Mouse (Mus musculus): Measurements from ENCODE around the gene Pknox2.

Gene Pknox2

GRCm38 (mm10) chr9:37101059-37101940 is 45.9 kb downstream of the Pknox2 start:
- no peak for DNase-seq (ENCODE audit: low spot score in 2 of 2)

DNA sequence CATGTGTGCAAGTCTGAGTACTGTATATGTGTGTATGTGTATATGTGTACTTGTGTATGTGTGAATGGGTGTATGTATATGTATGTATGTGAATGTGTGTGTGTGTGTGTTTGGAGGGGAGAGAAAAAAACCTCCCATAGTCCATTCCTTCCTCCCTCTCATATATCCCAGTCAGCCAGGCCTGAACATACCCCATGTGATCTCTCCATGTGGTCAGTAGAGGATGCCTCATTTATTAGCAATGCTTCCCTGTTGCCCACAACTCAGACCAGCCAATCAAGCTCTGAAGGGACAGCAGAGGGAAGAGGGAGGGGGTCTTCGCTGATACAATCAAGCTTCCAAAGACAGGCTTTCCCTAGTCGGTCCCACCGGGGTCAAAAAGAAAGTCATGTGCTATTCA is 47.6 kb downstream of the Pknox2 start:
- DNase-seq (ENCODE audit: low spot score in 2 of 2), result no peak

- no peak for DNase-seq (ENCODE audit: low spot score in 2 of 2)
These were observed 48.6 kb downstream of the Pknox2 start for GRCm38 (mm10) chr9:37098600-37098999.

- DNase-seq (ENCODE audit: low spot score in 2 of 2), result no peak
These were observed 52.8 kb downstream of the Pknox2 start for GRCm38 (mm10) chr9:37094230-37094990.

GRCm38 (mm10) chr9:37093086-37093485 is 54.1 kb downstream of the Pknox2 start:
- no peak for DNase-seq (ENCODE audit: low spot score in 2 of 2)

DNA sequence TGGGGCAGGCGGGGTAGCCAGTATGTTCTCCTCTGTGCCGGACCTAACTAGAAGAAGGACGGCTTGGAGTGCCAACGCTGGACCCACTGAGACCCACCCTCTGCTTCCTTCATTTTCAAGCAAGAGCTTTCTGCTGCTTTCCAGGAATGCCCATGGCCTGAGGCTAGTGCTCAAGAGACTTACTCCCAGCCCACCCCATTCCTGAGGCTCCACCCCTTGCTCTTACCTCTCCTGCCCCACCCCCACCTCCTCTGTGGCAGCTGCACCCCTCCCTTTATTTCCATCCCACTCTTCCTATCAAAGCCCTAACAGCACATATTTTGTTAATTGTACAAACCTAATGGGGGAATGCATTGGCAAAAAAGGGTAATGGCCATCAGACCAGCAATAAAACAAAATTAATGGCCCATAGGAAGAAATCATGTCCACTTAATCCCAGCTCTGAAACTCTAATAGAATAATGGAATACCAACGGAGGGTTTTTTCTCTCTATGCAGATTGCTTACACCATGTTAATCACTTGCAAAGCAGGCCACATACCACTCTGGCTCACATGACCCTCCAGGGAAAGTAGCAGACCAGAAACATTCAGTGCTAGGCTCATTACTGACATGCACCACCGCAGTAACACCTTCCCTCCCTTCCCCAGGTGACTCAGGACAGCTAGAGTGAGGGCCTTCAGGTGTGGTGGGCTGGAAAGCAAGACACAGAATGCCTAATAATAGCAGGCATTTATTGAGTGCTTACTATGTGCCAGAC is 57.1 kb downstream of the Pknox2 start:
- no peak for DNase-seq (ENCODE audit: low spot score in 2 of 2)

DNA sequence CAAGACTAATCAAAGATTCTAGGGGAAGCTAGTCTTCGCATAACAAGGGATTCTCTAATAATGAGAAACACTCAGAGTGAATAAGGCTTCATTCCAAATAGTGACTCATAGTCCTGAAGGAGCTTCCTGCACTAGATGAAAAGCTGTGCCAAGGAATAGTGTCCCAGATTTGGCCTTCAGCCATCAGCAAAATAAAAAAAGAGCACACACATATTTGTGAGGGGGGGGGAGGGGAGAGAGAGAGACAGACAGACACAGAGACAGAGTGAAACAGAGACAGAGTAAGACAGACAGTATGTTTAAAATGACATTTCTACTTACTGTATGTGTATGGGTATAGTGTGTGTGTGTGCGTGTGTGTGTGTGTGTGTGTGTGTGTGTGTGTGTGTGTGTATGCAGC is 61.8 kb downstream of the Pknox2 start:
- DNase-seq (ENCODE audit: low spot score in 2 of 2), result no peak

DNA sequence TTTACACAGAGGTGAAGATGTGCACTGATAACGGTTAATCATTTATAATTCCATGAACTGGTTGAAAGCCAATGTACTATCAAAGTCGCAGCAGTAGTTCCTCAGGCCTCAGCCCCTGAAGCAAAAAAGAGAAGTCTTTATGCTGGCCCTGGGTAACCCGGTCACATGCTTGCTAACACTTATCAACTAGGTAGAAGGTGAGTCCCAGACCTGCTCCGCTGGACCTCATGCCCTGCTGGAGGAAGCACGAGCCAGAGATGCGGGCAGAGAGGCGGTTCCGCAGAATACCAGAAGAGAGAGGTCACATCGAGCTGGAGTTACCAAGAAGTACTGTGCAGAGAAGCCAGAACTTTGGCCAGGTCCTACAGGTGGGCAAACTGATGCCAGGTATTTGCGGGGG is 65.0 kb downstream of the Pknox2 start:
- DNase-seq (ENCODE audit: low spot score in 2 of 2), result no peak

- DNase-seq (ENCODE audit: low spot score in 2 of 2), result no peak
These were observed 66.9 kb downstream of the Pknox2 start for GRCm38 (mm10) chr9:37080309-37080708.

GRCm38 (mm10) chr9:37077063-37077418 is 70.2 kb downstream of the Pknox2 start:
- DNase-seq (ENCODE audit: low spot score in 2 of 2), result no peak

GRCm38 (mm10) chr9:37076386-37077062 is 70.7 kb downstream of the Pknox2 start:
- DNase-seq (ENCODE audit: low spot score in 2 of 2), result no peak

GRCm38 (mm10) chr9:37075903-37076302 is 71.3 kb downstream of the Pknox2 start:
- no peak for DNase-seq (ENCODE audit: low spot score in 2 of 2)

- no peak for DNase-seq (ENCODE audit: low spot score in 2 of 2)
These were observed 77.6 kb downstream of the Pknox2 start for GRCm38 (mm10) chr9:37069391-37070312.

DNA sequence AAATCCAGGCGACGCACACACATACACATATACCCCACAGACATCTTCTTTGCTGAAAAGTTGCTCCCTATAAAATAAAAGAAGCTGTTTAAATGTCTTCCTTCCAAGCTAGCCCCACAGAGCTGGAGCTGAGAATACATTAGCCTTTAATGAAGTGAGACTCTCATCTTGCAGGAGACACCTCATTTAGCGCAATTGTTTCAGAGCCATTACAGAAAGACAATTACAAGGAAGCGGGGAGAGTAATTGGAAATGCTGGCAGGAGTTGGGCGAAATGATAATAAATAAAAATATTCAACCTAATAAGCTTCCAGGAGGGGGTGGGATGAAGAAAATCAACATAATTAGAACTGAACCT is 79.8 kb downstream of the Pknox2 start:
- DNase-seq (ENCODE audit: low spot score in 2 of 2), result no peak

GRCm38 (mm10) chr9:37066732-37067472 is 80.3 kb downstream of the Pknox2 start:
- no peak for DNase-seq (ENCODE audit: low spot score in 2 of 2)

GRCm38 (mm10) chr9:37061627-37062026 is 85.6 kb downstream of the Pknox2 start:
- no peak for DNase-seq (ENCODE audit: low spot score in 2 of 2)

DNA sequence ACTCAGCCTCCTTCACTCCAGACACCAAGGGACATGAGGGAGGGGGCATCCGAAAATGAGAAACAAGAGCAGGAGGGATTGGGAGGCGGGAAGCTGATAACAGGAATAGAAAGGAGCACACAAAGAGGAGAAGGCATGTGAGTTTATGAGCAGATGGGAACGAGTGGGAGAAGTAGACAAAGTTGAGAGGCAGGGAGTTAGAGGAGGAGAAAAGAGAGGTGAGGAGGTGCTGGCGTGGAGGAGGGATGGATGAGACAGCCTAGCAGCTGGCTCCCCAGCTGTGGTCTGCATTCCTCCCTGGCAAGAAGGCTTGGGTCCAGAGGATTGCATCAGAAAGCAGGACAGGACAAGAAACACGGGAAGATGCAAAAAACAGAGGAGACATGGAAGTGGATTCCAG is 92.5 kb downstream of the Pknox2 start:
- no peak for DNase-seq (ENCODE audit: low spot score in 2 of 2)

DNA sequence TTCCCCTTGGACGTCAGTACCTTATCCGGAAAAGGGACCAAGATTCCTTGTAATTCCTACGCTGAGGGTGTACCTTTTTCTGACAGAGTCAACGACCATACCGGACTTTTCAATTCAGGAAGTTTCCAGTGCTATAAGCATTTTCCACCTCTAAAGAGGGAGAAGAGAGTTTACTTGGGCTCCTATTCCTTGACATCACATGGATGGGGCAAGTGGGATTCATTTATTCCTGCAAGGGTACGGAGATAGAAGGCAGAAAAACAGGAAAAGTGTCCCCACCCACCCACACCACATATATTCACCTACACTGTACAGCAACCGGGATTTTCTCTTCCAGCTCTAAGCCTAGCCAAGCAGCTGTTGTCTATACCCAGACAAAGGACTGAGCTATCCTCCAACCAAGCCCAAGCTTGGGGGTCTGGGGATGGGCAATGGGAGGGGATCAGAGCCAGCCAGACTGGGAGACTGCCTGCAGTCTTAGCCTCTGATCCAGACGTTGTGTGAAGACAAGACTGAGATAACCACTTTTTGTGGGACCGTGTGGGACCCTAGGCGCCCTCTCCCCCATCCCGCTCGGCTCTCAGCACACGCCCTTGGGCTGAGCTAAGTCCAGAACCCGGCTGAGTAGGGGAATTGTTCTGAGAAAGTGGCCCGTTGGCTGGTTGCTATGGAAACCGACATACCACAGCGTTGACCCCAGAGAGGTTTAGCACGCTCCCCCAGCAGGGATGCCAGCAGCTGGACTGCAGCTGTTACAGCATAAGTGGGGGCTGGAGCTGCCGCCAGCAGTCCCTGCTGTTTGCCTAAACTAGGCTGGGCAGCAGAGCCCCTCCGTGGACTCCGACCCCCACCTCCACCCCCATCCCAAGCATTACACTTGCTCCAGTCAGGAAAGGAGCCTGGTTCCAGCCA is 93.3 kb downstream of the Pknox2 start:
- DNase-seq (ENCODE audit: low spot score in 2 of 2), result no peak

DNA sequence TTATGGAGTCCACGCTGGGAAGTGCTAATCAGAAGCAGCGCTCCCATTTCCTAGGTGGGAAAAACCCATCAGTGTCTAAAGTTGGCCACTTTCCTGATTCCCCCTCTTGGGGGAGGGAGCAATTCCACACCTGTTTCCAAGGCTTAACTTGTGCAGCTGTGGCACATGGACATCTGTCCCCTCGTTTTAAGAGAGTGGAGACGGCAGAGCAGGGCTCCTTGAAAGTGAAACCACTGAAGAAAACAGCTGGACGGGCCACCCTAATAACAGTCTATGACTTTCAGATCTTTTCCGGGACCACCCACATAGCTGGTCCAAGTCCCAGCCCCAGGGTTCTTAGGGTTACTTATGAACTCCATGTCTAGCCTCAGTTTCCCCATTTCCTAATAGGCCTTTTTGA is 94.2 kb downstream of the Pknox2 start:
- DNase-seq (ENCODE audit: low spot score in 2 of 2), result no peak

Measured in thymus, postnatal 10 days (tissue).